Mouse (Mus musculus) MEL (cell line): ENCODE measurements around the gene Aamp. TPM values are rescaled to one million over a fixed set of nuclear protein-coding genes. Genes with fewer than 3 reads are reported as not detected.

ENCODE experiments used
- DNase-seq: peaks from one replicate; pipeline ENCODE4 v3.0.0; 2011; ENCODE audit warnings: low read depth, low spot score
- H3K27ac ChIP-seq: 2 replicates; pipeline ENCODE4 v1.5.1; 2012; ENCODE audit warnings: low read depth, mild to moderate bottlenecking, control low read depth, low read length, moderate library complexity; ENCODE audit not compliant: control insufficient read depth
- H3K27me3 ChIP-seq, 2 experiments: fragments of 150-350 bp in 1 of 2; sonication (generic) in 1 of 2; 2 replicates each; pipeline ENCODE4 v1.6.1; 2012; ENCODE audit warnings: low read length in 2 of 2, mild to moderate bottlenecking in 2 of 2, improper control_type of control experiment in 1 of 2, moderate library complexity in 1 of 2; ENCODE audit not compliant: insufficient read depth in 2 of 2, control insufficient read depth in 1 of 2
- H3K36me3 ChIP-seq, 2 experiments: 2 replicates each; pipeline ENCODE4 v1.6.1; 2012 to 2014; ENCODE audit warnings: low read length in 2 of 2, improper control_type of control experiment in 1 of 2, inconsistent platforms in 1 of 2, mild to moderate bottlenecking in 1 of 2; ENCODE audit not compliant: insufficient read depth in 2 of 2, control insufficient read depth in 1 of 2
- H3K4me1 ChIP-seq, 2 experiments: fragments of 150-350 bp in 1 of 2; sonication (generic) in 1 of 2; 2 replicates each; pipeline ENCODE4 v1.6.1; 2012; ENCODE audit warnings: low read length in 2 of 2, improper control_type of control experiment in 1 of 2, mild to moderate bottlenecking in 1 of 2; ENCODE audit not compliant: insufficient read depth in 2 of 2, control insufficient read depth in 1 of 2
- H3K4me3 ChIP-seq, 2 experiments: fragments of 150-350 bp in 1 of 2; sonication (generic) in 1 of 2; 2 replicates each; pipeline ENCODE4 v1.5.1; 2012; ENCODE audit warnings: low read depth in 2 of 2, low read length in 2 of 2, mild to moderate bottlenecking in 2 of 2, moderate library complexity in 2 of 2, control low read depth in 1 of 2, improper control_type of control experiment in 1 of 2; ENCODE audit not compliant: control insufficient read depth in 1 of 2, insufficient read depth in 1 of 2
- H3K79me2 ChIP-seq: 2 replicates; pipeline ENCODE4 v1.6.1; 2012; ENCODE audit warnings: mild to moderate bottlenecking, low read length, moderate library complexity; ENCODE audit not compliant: control insufficient read depth, poor library complexity, insufficient read depth
- H3K9ac ChIP-seq: 2 replicates; pipeline ENCODE4 v1.6.1; 2012; ENCODE audit warnings: low read depth, mild to moderate bottlenecking, control low read depth, low read length, moderate library complexity; ENCODE audit not compliant: control insufficient read depth, poor library complexity, severe bottlenecking
- H3K9me3 ChIP-seq: fragments of 150-350 bp; sonication (generic); replicated peaks from 2 replicates; pipeline ENCODE4 v1.6.1; 2012; ENCODE audit warnings: mild to moderate bottlenecking, low read length, improper control_type of control experiment, moderate library complexity; ENCODE audit not compliant: insufficient read depth
- CHD2 ChIP-seq: IDR thresholded peaks from 2 replicates; pipeline ENCODE4 v1.6.1; 2011; ENCODE audit warnings: low read length, improper control_type of control experiment
- CTCF ChIP-seq, 3 experiments: IDR thresholded peaks in 2 of 3; conservative IDR thresholded peaks in 1 of 3; 2 replicates each; pipeline ENCODE4 v1.5.1; 2011 to 2012; ENCODE audit warnings: low read length in 3 of 3, low read depth in 2 of 3, mild to moderate bottlenecking in 2 of 3, improper control_type of control experiment in 1 of 3, inconsistent platforms in 1 of 3, mixed read lengths in 1 of 3, moderate library complexity in 1 of 3; ENCODE audit not compliant: control insufficient read depth in 1 of 3, insufficient read depth in 1 of 3, poor library complexity in 1 of 3, severe bottlenecking in 1 of 3
- EP300 ChIP-seq, 2 experiments: IDR thresholded peaks; 2 replicates each; pipeline ENCODE4 v1.6.1; 2011; ENCODE audit warnings: improper control_type of control experiment in 2 of 2, low read length in 2 of 2, low read depth in 1 of 2, mild to moderate bottlenecking in 1 of 2
- GABPA ChIP-seq: IDR thresholded peaks from 2 replicates; pipeline ENCODE4 v1.6.1; 2012; ENCODE audit warnings: low read depth, mild to moderate bottlenecking, inconsistent platforms, low read length, improper control_type of control experiment, moderate library complexity
- GATA1 ChIP-seq: IDR thresholded peaks from 2 replicates; pipeline ENCODE4 v1.6.1; 2011; ENCODE audit warnings: low read depth, low read length, improper control_type of control experiment
- HCFC1 ChIP-seq: IDR thresholded peaks from 2 replicates; pipeline ENCODE4 v1.6.1; 2012; ENCODE audit warnings: low read depth, mild to moderate bottlenecking, inconsistent platforms, low read length, improper control_type of control experiment, moderate library complexity
- JUND ChIP-seq: IDR thresholded peaks from 2 replicates; pipeline ENCODE4 v1.6.1; 2011; ENCODE audit warnings: low read depth, mild to moderate bottlenecking, improper control_type of control experiment, low read length
- MAFK ChIP-seq: IDR thresholded peaks from 2 replicates; pipeline ENCODE4 v1.6.1; 2011; ENCODE audit warnings: low read depth, mild to moderate bottlenecking, low read length, improper control_type of control experiment, borderline replicate concordance
- MAZ ChIP-seq: IDR thresholded peaks from 2 replicates; pipeline ENCODE4 v1.6.1; 2012; ENCODE audit warnings: low read depth, mild to moderate bottlenecking, inconsistent platforms, low read length, improper control_type of control experiment
- MEF2A ChIP-seq: IDR thresholded peaks from 2 replicates; pipeline ENCODE4 v1.6.1; 2014; ENCODE audit warnings: low read depth, mild to moderate bottlenecking, inconsistent platforms, low read length, improper control_type of control experiment; ENCODE audit not compliant: poor library complexity, insufficient replicate concordance, severe bottlenecking; ENCODE audit errors: extremely low read depth
- MXI1 ChIP-seq: IDR thresholded peaks from 2 replicates; pipeline ENCODE4 v1.6.1; 2011; ENCODE audit warnings: mild to moderate bottlenecking, low read depth, low read length, improper control_type of control experiment
- MYC ChIP-seq: IDR thresholded peaks from 2 replicates; pipeline ENCODE4 v1.6.1; 2011; ENCODE audit warnings: low read depth, mild to moderate bottlenecking, low read length, improper control_type of control experiment, moderate library complexity
- NELFE ChIP-seq: IDR thresholded peaks from 2 replicates; pipeline ENCODE4 v1.6.1; 2011; ENCODE audit warnings: low read depth, low read length, improper control_type of control experiment
- NRF1 ChIP-seq: IDR thresholded peaks from 2 replicates; pipeline ENCODE4 v1.6.1; 2014; ENCODE audit warnings: low read depth, mild to moderate bottlenecking, inconsistent platforms, low read length, improper control_type of control experiment, moderate library complexity; ENCODE audit not compliant: poor library complexity, insufficient read depth, severe bottlenecking
- POLR2A ChIP-seq, 2 experiments: IDR thresholded peaks; 2 replicates each; pipeline ENCODE4 v1.6.1; 2011 to 2012; ENCODE audit warnings: low read length in 2 of 2, mild to moderate bottlenecking in 2 of 2, control low read depth in 1 of 2, improper control_type of control experiment in 1 of 2, low read depth in 1 of 2, moderate library complexity in 1 of 2; ENCODE audit not compliant: control insufficient read depth in 1 of 2, insufficient read depth in 1 of 2, poor library complexity in 1 of 2
- POLR2AphosphoS2 ChIP-seq: IDR thresholded peaks from 2 replicates; pipeline ENCODE4 v1.6.1; 2011; ENCODE audit warnings: low read length, improper control_type of control experiment
- POLR2AphosphoS5 ChIP-seq: IDR thresholded peaks from 2 replicates; pipeline ENCODE4 v1.6.1; 2012; ENCODE audit warnings: low read depth, borderline replicate concordance, mild to moderate bottlenecking, inconsistent platforms, low read length, moderate library complexity, mixed read lengths
- RAD21 ChIP-seq: IDR thresholded peaks from 2 replicates; pipeline ENCODE4 v1.6.1; 2011; ENCODE audit warnings: mild to moderate bottlenecking, low read depth, low read length, improper control_type of control experiment
- SMC3 ChIP-seq: IDR thresholded peaks from 2 replicates; pipeline ENCODE4 v1.6.1; 2011; ENCODE audit warnings: low read depth, low read length, improper control_type of control experiment
- TBP ChIP-seq: IDR thresholded peaks from 2 replicates; pipeline ENCODE4 v1.8.0; 2011; ENCODE audit warnings: low read depth, low read length, improper control_type of control experiment
- UBTF ChIP-seq: IDR thresholded peaks from 2 replicates; pipeline ENCODE4 v1.6.1; 2012; ENCODE audit warnings: low read depth, mild to moderate bottlenecking, inconsistent platforms, low read length, improper control_type of control experiment, moderate library complexity, borderline replicate concordance; ENCODE audit not compliant: insufficient read depth
- USF2 ChIP-seq, 2 experiments: IDR thresholded peaks; 2 replicates each; pipeline ENCODE4 v1.6.1; 2011 to 2012; ENCODE audit warnings: improper control_type of control experiment in 2 of 2, low read length in 2 of 2, borderline replicate concordance in 1 of 2, inconsistent platforms in 1 of 2, low read depth in 1 of 2, mild to moderate bottlenecking in 1 of 2; ENCODE audit not compliant: insufficient read depth in 1 of 2
- ZC3H11A ChIP-seq: IDR thresholded peaks from 2 replicates; pipeline ENCODE4 v1.6.1; 2012; ENCODE audit warnings: low read depth, mild to moderate bottlenecking, inconsistent platforms, low read length, improper control_type of control experiment
- ZKSCAN1 ChIP-seq: IDR thresholded peaks from 2 replicates; pipeline ENCODE4 v1.6.1; 2012; ENCODE audit warnings: low read depth, mild to moderate bottlenecking, inconsistent platforms, low read length, improper control_type of control experiment, moderate library complexity
- ZNF384 ChIP-seq: IDR thresholded peaks from 2 replicates; pipeline ENCODE4 v1.6.1; 2012; ENCODE audit warnings: low read depth, mild to moderate bottlenecking, inconsistent platforms, low read length, improper control_type of control experiment
- polyA plus RNA-seq, 2 experiments: library from polyadenylated mRNA; stranded (reverse) in 1 of 2; unstranded in 1 of 2; fragments of >175 nt in 1 of 2; fragments of >200 nt in 1 of 2; gene quantifications; 2 replicates each; pipeline versions ENCODE4 v1.2.1 to v1.2.4; 2012; ENCODE audit warnings: low replicate concordance in 2 of 2, low read depth in 1 of 2; ENCODE audit not compliant: insufficient read length in 2 of 2, insufficient read depth in 1 of 2, missing spikeins in 1 of 2
- total RNA-seq: library from RNA; depleted of rRNA; stranded (reverse); fragments of 300-350 nt; gene quantifications from 2 replicates; pipeline ENCODE4 v1.2.3, GENCODE M21; 2012

The Aamp gene
- total and polyA plus RNA-seq, 3 experiments = 108 to 169 TPM; not detected in 1

GRCm38 (mm10) chr1:74278988-74279387, 5.5 kb downstream of the Aamp start:
- Histone ChIP-seq H3K27ac (no peak overlapping the region), H3K27me3 (no peaks in the 10 kb centered on the region), H3K4me1 (peaks cover 0 to 3% of the 10 kb centered on the region in 2 experiments; a peak in 1 of 4 replicates), H3K79me2 (peaks cover 8% of the 10 kb centered on the region), H3K9me3 (no peaks in the 10 kb centered on the region), H3K4me3 (no peak overlapping the region), H3K36me3 (no peaks in the 10 kb centered on the region), H3K9ac (no peak overlapping the region)
- TF ChIP-seq JUND (no peak), CTCF (IDR thresholded peaks at IDR 0.05 in 2 of 3, conservative IDR thresholded peaks at IDR 0.05 in 1 of 3; ENCODE audit: control insufficient read depth in 1 of 3, insufficient read depth in 1 of 3, low read depth in 2 of 3, low read length in 3 of 3, poor library complexity in 1 of 3, severe bottlenecking in 1 of 3) (no peak), CHD2 (no peak), USF2 (IDR thresholded peaks at IDR 0.05; ENCODE audit: borderline replicate concordance in 1 of 2, insufficient read depth in 1 of 2, low read depth in 1 of 2, low read length in 2 of 2) (no peak), POLR2AphosphoS5 (no peak), GATA1 (no peak), ZKSCAN1 (no peak), POLR2AphosphoS2 (no peak), ZC3H11A (no peak), MAFK (no peak), SMC3 (no peak), TBP (no peak), POLR2A (IDR thresholded peaks at IDR 0.05; ENCODE audit: control insufficient read depth in 1 of 2, insufficient read depth in 1 of 2, low read depth in 1 of 2, low read length in 2 of 2, poor library complexity in 1 of 2) (no peak), RAD21 (no peak)
- no peak for DNase-seq

DNA sequence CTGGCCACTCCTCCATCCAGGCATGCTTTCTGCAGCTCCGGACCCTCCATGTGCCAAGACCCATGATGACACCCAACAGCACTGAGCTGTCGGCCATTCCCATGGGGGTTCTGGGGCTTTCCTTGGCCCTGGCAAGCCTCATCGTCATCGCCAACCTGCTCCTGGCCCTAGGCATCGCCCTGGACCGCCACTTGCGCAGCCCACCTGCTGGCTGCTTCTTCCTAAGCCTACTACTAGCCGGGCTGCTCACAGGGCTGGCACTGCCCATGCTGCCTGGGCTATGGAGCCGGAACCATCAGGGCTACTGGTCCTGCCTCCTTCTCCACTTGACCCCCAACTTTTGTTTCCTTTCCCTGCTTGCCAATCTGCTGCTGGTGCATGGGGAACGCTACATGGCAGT, 6.0 kb downstream of the Aamp start, which contains the start of gene Gpbar1:
TSS of gene Gpbar1 (plus strand) at position 13 of the 400 bp plus-strand sequence.
- H3K36me3 ChIP-seq = no peaks in the 10 kb centered on the region
- H3K4me3 ChIP-seq = no peak within 1 kb of the TSS
- peaks cover 4% of the 10 kb centered on the region for H3K79me2 ChIP-seq
- no peaks in the 10 kb centered on the region for H3K9me3 ChIP-seq
- no peak for DNase-seq
- no peak for TF ChIP-seq MYC
- TF ChIP-seq POLR2AphosphoS2 = no peak
- no peak for TF ChIP-seq NRF1
- TF ChIP-seq ZKSCAN1 = no peak
- TF ChIP-seq ZNF384 = no peak
- no peak for TF ChIP-seq UBTF
- TF ChIP-seq CHD2 = no peak
- TF ChIP-seq POLR2A (IDR thresholded peaks at IDR 0.05; ENCODE audit: control insufficient read depth in 1 of 2, insufficient read depth in 1 of 2, low read depth in 1 of 2, low read length in 2 of 2, poor library complexity in 1 of 2) = no peak
- no peak for TF ChIP-seq NELFE
- no peak for TF ChIP-seq MAZ
- no peak for TF ChIP-seq RAD21
- no peak for TF ChIP-seq MXI1
- no peak for TF ChIP-seq JUND
- no peak for TF ChIP-seq MEF2A
- TF ChIP-seq HCFC1 = no peak
- no peak for TF ChIP-seq GABPA
- no peak for TF ChIP-seq EP300 (IDR thresholded peaks at IDR 0.05; ENCODE audit: low read depth in 1 of 2, low read length in 2 of 2)
- TF ChIP-seq POLR2AphosphoS5 = no peak
- H3K9ac ChIP-seq = no peak within 1 kb of the TSS
- H3K27ac ChIP-seq = no peak within 1 kb of the TSS
- H3K4me1 ChIP-seq = peaks cover 0 to under 1% of the 10 kb centered on the region in 2 experiments; a peak in 1 of 4 replicates
- no peaks in the 10 kb centered on the region for H3K27me3 ChIP-seq
